Comparison of ENCODE assay signal across 15 mouse cellular contexts in genomic region chr6:135714906-135715305, GRCm38 (mm10).
"Had no signal": no experiment of that assay in that cellular context is flagged by ENCODE, and none has a peak within 500 bp of the region (broad histone marks: within the 10 kb centered on the region; RNA-seq: fewer than 3 reads in every experiment).

No protein-coding gene starts in this region.

- DNase-seq: lung, adult 18-20 months; lung, embryonic 14.5 days; lung, postnatal 10 days; lung, postnatal 4 days; midbrain, embryonic 14.5 days; right cerebral cortex, postnatal 14 days; thymus, adult 18-20 months; thymus, postnatal 14 days; thymus, postnatal 36 days had no signal

- H3K4me3 ChIP-seq: midbrain, embryonic 10.5 days; midbrain, embryonic 12.5 days; myocyte; neural tube, embryonic 13.5 days; neural tube, embryonic 15.5 days had no signal

- H3K27me3 ChIP-seq: midbrain, embryonic 12.5 days; neural tube, embryonic 13.5 days; neural tube, embryonic 15.5 days had no signal

- H3K36me3 ChIP-seq: midbrain, embryonic 10.5 days; midbrain, embryonic 12.5 days; neural tube, embryonic 13.5 days; neural tube, embryonic 15.5 days had no signal

- H3K4me2 ChIP-seq: lung, embryonic 14.5 days; midbrain, embryonic 12.5 days; neural tube, embryonic 13.5 days; neural tube, embryonic 15.5 days had no signal

- H3K9me3 ChIP-seq: midbrain, embryonic 10.5 days; midbrain, embryonic 12.5 days; neural tube, embryonic 13.5 days; neural tube, embryonic 15.5 days had no signal

- H3K9ac ChIP-seq: lung, embryonic 14.5 days; midbrain, embryonic 12.5 days; neural tube, embryonic 13.5 days; neural tube, embryonic 15.5 days had no signal

- H3K4me1 ChIP-seq: midbrain, embryonic 12.5 days; neural tube, embryonic 13.5 days; neural tube, embryonic 15.5 days had no signal

- ATAC-seq: midbrain, embryonic 16.5 days had no signal

- H3K27ac ChIP-seq: midbrain, embryonic 10.5 days; midbrain, embryonic 12.5 days; neural tube, embryonic 13.5 days; neural tube, embryonic 15.5 days had no signal
